ENCODE assay signal across 26 mouse cellular contexts in the genomic region with DNA sequence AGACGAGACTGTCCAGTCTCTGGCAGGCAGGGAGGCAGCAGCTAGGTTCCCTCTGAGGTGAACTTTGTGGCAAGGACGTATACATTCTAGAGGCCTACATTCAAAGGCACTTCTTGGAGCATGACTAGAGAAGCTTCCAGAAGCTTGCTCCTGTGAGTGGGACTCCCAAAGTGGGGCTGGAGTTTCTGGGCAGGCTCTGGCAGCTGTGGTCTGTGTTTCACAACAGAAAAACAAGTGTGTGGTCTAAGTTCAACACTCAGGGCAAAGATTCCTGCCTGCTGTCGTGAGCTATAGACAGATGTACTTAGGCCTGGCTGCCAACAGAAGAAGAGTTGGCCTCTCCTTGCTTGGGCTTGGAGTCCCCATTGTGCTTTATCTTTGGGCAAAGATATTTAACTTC. TPM values are rescaled to one million over a fixed set of nuclear protein-coding genes. Genes with fewer than 3 reads are reported as not detected.
A peak's percentile ranks its signal among the peaks of the same experiment; 100 is the strongest.
DNase-seq lines count a peak whose midpoint lies in the region; ATAC-seq lines count a peak whose summit lies in the region.
"Had no signal": no experiment of that assay in that cellular context is flagged by ENCODE, and none has a peak within 500 bp of the region (broad histone marks: within the 10 kb centered on the region; RNA-seq: fewer than 3 reads in every experiment).

No protein-coding gene starts in this region.

- H3K4me3 ChIP-seq in lung, embryonic 15.5 days: no peak overlapping the region
- no peak overlapping the region for H3K4me3 ChIP-seq in midbrain, embryonic 13.5 days (replicated peaks)
- H3K4me3 ChIP-seq: embryonic facial prominence, embryonic 10.5 days; embryonic facial prominence, embryonic 13.5 days; erythroblast, embryonic 14.5 days; forebrain, embryonic 13.5 days; hindbrain, embryonic 10.5 days; hindbrain, embryonic 13.5 days had no signal

- ATAC-seq in lung, embryonic 15.5 days (ENCODE audit: borderline replicate concordance, extremely low read depth, low FRiP score, low TSS enrichment): no peak
- 0 out of 2 replicates have a peak, but pooled peaks have one; percentile 23 for ATAC-seq in granulocyte monocyte progenitor cell, adult 5-6 weeks (replicated peaks; ENCODE audit: poor library complexity, severe bottlenecking)
- ATAC-seq in midbrain, embryonic 13.5 days: no peak
- ATAC-seq: forebrain, embryonic 13.5 days; forebrain, postnatal 0 days; hindbrain, embryonic 16.5 days had no signal

- WGBS in lung, embryonic 15.5 days: 66% methylated on average over 3 of the region's 3 CpGs
- WGBS in midbrain, embryonic 13.5 days: 86% methylated on average over 3 of the region's 3 CpGs

- no peak overlapping the region for H3K9ac ChIP-seq in lung, embryonic 15.5 days
- H3K9ac ChIP-seq in midbrain, embryonic 13.5 days (replicated peaks): no peak overlapping the region
- H3K9ac ChIP-seq: embryonic facial prominence, embryonic 13.5 days; forebrain, embryonic 13.5 days; forebrain, postnatal 0 days; hindbrain, embryonic 13.5 days had no signal

- intact Hi-C loops in heart, postnatal 36 days (cut with DNase I): loop anchor here (5.0 kb wide), 1 partner anchor 69 kb away; no protein-coding TSS in a partner anchor

- H3K27ac ChIP-seq in lung, embryonic 15.5 days: peak overlapping the region; percentile 22; the same call in 1 of the 2 replicates
- no peak overlapping the region for H3K27ac ChIP-seq in midbrain, embryonic 13.5 days
- H3K27ac ChIP-seq: embryonic facial prominence, embryonic 10.5 days; embryonic facial prominence, embryonic 13.5 days; forebrain, embryonic 13.5 days; hindbrain, embryonic 10.5 days; hindbrain, embryonic 13.5 days had no signal

- peak; percentile 92 for DNase-seq in heart, adult 11 months
- no peak for DNase-seq in heart, postnatal 36 days
- DNase-seq in lung, postnatal 10 days: no peak
- DNase-seq in NIH3T3 (ENCODE audit: low read depth): peak; percentile 29
- DNase-seq: adrenal gland, adult 8-10 months; adrenal gland, postnatal 25 days; B cell, adult 2 months; cerebellum, adult 11-12 months; cerebellum, adult 8-10 months; cerebellum, postnatal 10 days; cerebellum, postnatal 36 days; embryo, embryonic 11 days; forebrain, postnatal 0 days; gastrocnemius, postnatal 25 days had no signal

- peaks cover 33% of the 10 kb centered on the region for H3K4me1 ChIP-seq in lung, embryonic 15.5 days
- H3K4me1 ChIP-seq in midbrain, embryonic 13.5 days (replicated peaks): no peaks in the 10 kb centered on the region
- H3K4me1 ChIP-seq: forebrain, embryonic 13.5 days; hindbrain, embryonic 13.5 days had no signal

- H3K9me3 ChIP-seq in lung, embryonic 15.5 days: no peaks in the 10 kb centered on the region
- H3K9me3 ChIP-seq in midbrain, embryonic 13.5 days: no peaks in the 10 kb centered on the region
- H3K9me3 ChIP-seq: embryonic facial prominence, embryonic 10.5 days; embryonic facial prominence, embryonic 13.5 days; forebrain, embryonic 13.5 days; G1E; hindbrain, embryonic 10.5 days; hindbrain, embryonic 13.5 days had no signal

- no peaks in the 10 kb centered on the region for H3K36me3 ChIP-seq in lung, embryonic 15.5 days
- H3K36me3 ChIP-seq in midbrain, embryonic 13.5 days: no peaks in the 10 kb centered on the region
- H3K36me3 ChIP-seq: embryonic facial prominence, embryonic 10.5 days; embryonic facial prominence, embryonic 13.5 days; G1E; hindbrain, embryonic 10.5 days; hindbrain, embryonic 13.5 days had no signal

- no peaks in the 10 kb centered on the region for H3K27me3 ChIP-seq in lung, embryonic 15.5 days
- no peaks in the 10 kb centered on the region for H3K27me3 ChIP-seq in midbrain, embryonic 13.5 days
- H3K27me3 ChIP-seq: embryonic facial prominence, embryonic 13.5 days; forebrain, embryonic 13.5 days; hindbrain, embryonic 13.5 days had no signal

- no peak overlapping the region for H3K4me2 ChIP-seq in lung, embryonic 15.5 days
- H3K4me2 ChIP-seq in midbrain, embryonic 13.5 days (replicated peaks): no peak overlapping the region
- H3K4me2 ChIP-seq: embryonic facial prominence, embryonic 13.5 days; forebrain, embryonic 13.5 days; heart, embryonic 11.5 days; hindbrain, embryonic 13.5 days had no signal

RNA-seq across cellular contexts. Expression of a gene that starts 28.7 kb away (rescaled TPM):
- total RNA-seq in heart, postnatal 36 days (2021): 100 to 1,000 TPM; 528 to 541 TPM
- polyA plus RNA-seq in lung, embryonic 15.5 days (2015; fragmentation: Nextera tagmentation; extraction: Ambion mirVana): 32.8 and 34.8 TPM in 2 replicates
- 44.6 and 52.8 TPM in 2 replicates for total RNA-seq in granulocyte monocyte progenitor cell, adult 5-6 weeks (2014; fragmentation: Nextera tagmentation)
- total RNA-seq in granulocyte monocyte progenitor cell, adult 5-6 weeks (2017): 76.3 and 84.9 TPM in 2 replicates
- 20.3 and 22.7 TPM in 2 replicates for polyA plus RNA-seq in midbrain, embryonic 13.5 days (2015; fragmentation: Nextera tagmentation; extraction: Ambion mirVana)

RNA-seq across cellular contexts. Expression of a gene that starts 44.1 kb away (rescaled TPM):
- 10 to 100 TPM in 1 of 2 experiments, 1 to 10 TPM in 1; 9.9 to 10.7 TPM for total RNA-seq in heart, postnatal 36 days (2021)
- 19.4 and 19.7 TPM in 2 replicates for polyA plus RNA-seq in lung, embryonic 15.5 days (2015; fragmentation: Nextera tagmentation; extraction: Ambion mirVana)
- total RNA-seq in granulocyte monocyte progenitor cell, adult 5-6 weeks (2014; fragmentation: Nextera tagmentation): 17.2 and 17.9 TPM in 2 replicates
- total RNA-seq in granulocyte monocyte progenitor cell, adult 5-6 weeks (2017): 22.9 and 27.0 TPM in 2 replicates
- polyA plus RNA-seq in midbrain, embryonic 13.5 days (2015; fragmentation: Nextera tagmentation; extraction: Ambion mirVana): 16.8 and 18.1 TPM in 2 replicates

Comparison
In these comparisons a context has a peak if more than half of its experiments do, and no peak if none do; other contexts are left out.
1. DNase-seq: peak in heart, adult 11 months (single experiment) and NIH3T3 (single experiment); none in heart, postnatal 36 days (0 of 2) and lung, postnatal 10 days (single experiment).
2. RNA of a gene that starts 28.7 kb away (total RNA-seq): 528 to 541 TPM in heart, postnatal 36 days; 44.6 to 84.9 TPM in granulocyte monocyte progenitor cell, adult 5-6 weeks; every median in the first group is over 4 times any median in the second.